In genomic region chr7:101753492-101753891, GRCm38 (mm10) we compare ENCODE assay signal across 29 mouse cellular contexts.
"Had no signal": no experiment of that assay in that cellular context is flagged by ENCODE, and none has a peak within 500 bp of the region (broad histone marks: within the 10 kb centered on the region; RNA-seq: fewer than 3 reads in every experiment).

No protein-coding gene starts in this region.

- H3K36me3 ChIP-seq: heart, embryonic 15.5 days; intestine, embryonic 15.5 days had no signal

- DNase-seq: heart, postnatal 10 days; heart, postnatal 14 days; heart, postnatal 36 days; heart, postnatal 4 days; kidney, adult 11 months; kidney, adult 18-20 months; kidney, adult 2 months; kidney, adult 8-10 months; kidney, adult 9 months; kidney, postnatal 10 days; kidney, postnatal 14 days; kidney, postnatal 25 days; kidney, postnatal 36 days; kidney, postnatal 4 days; layer of hippocampus, adult 9-11 months; layer of hippocampus, postnatal 36 days had no signal

- H3K4me3 ChIP-seq: heart, embryonic 10.5 days; heart, embryonic 12.5 days; heart, embryonic 13.5 days; heart, embryonic 15.5 days; hindbrain, embryonic 10.5 days; hindbrain, embryonic 12.5 days; hindbrain, embryonic 13.5 days; hindbrain, embryonic 15.5 days; intestine, embryonic 15.5 days; kidney, embryonic 15.5 days; layer of hippocampus, adult 2 months had no signal

- H3K4me2 ChIP-seq: heart, embryonic 11.5 days; heart, embryonic 12.5 days; heart, embryonic 13.5 days; heart, embryonic 15.5 days; hindbrain, embryonic 12.5 days; hindbrain, embryonic 13.5 days; hindbrain, embryonic 14.5 days; hindbrain, embryonic 15.5 days; intestine, embryonic 15.5 days; kidney, embryonic 15.5 days had no signal

- H3K27me3 ChIP-seq: heart, embryonic 12.5 days; heart, embryonic 13.5 days; heart, embryonic 15.5 days; hindbrain, embryonic 12.5 days; hindbrain, embryonic 13.5 days; hindbrain, embryonic 15.5 days; intestine, embryonic 15.5 days; kidney, embryonic 15.5 days had no signal
